Mouse (Mus musculus) erythroblast, embryonic 14.5 days (primary cell): Measurements from ENCODE around the gene Zfp119b. TPM values are rescaled to one million over a fixed set of nuclear protein-coding genes. Genes with fewer than 3 reads are reported as not detected.

Source experiments
- H3K27me3 ChIP-seq: 2 replicates; pipeline ENCODE4 v1.6.1; 2012; ENCODE audit warnings: inconsistent platforms; ENCODE audit not compliant: control insufficient read depth
- H3K36me3 ChIP-seq: 2 replicates; pipeline ENCODE4 v1.6.1; 2012; ENCODE audit warnings: mild to moderate bottlenecking, inconsistent platforms; ENCODE audit not compliant: control insufficient read depth
- H3K4me1 ChIP-seq: 2 replicates; pipeline ENCODE4 v1.6.1; 2012; ENCODE audit warnings: inconsistent platforms; ENCODE audit not compliant: control insufficient read depth
- H3K4me3 ChIP-seq: replicated peaks from 2 replicates; pipeline ENCODE3; 2012; ENCODE audit warnings: moderate library complexity, mild to moderate bottlenecking, inconsistent platforms
- H3K9me3 ChIP-seq: 2 replicates; pipeline ENCODE4 v1.6.1; 2012; ENCODE audit warnings: low read length, inconsistent platforms, mixed read lengths; ENCODE audit not compliant: control insufficient read depth
- GATA1 ChIP-seq: IDR thresholded peaks from 2 replicates; pipeline ENCODE4 v1.6.1; 2012; ENCODE audit warnings: low read length, inconsistent platforms, mixed read lengths
- TAL1 ChIP-seq: IDR thresholded peaks from 3 replicates; pipeline ENCODE4 v1.6.1; 2012; ENCODE audit warnings: low read length, inconsistent platforms, mixed read lengths
- polyA plus RNA-seq: library from polyadenylated mRNA; stranded (reverse); fragments of >175 nt; gene quantifications from 2 replicates; pipeline ENCODE4 v1.2.3, GENCODE M21; 2012

Zfp119b gene
- polyA plus RNA-seq, 1 experiment = not detected

DNA sequence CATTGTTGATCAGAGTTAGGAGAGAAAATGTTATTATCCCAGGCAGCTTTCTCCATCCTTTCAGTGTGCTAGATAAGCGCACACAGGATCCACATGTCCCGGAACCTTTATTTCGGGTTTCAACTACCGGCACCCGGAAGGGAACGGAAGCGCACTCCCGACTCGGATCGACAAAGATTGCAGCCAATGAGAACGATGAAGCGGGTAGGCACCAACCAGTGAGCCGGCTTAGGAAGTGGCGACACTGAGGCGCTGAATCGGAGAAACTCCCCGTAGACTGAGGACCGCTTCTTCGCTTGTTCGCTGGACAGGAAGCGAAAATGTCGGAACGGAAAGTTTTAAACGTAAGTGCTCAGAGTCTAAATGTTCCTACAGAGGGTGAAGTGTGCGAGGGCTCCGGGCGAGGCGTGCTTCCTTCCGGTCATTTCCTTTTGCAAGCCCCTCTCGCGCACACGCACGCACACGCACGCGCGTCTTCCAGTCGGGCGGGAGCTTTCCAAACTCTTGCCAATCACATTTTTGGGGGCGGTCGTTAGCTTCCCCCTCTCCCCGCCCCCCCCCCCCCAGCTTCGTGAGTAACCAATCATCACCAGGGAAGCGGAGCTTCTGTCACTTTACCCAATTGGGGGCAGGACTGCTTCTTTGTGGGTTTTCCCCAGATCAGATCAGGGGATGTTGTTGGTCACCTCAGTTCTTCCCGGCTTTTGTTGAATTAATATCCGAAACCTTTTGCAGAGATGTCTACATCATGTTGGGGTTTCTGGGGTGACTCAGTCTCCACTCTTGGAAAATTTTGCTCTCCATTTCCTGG lies 9.8 kb upstream of the Zfp119b start, which contains the start of gene Yju2:
TSS of gene Yju2 (plus strand) at position 182 of the 811 bp plus-strand sequence.
- no peak for TF ChIP-seq TAL1
- no peak for TF ChIP-seq GATA1
- H3K27me3 ChIP-seq = peaks cover 13% of the 10 kb centered on the region

DNA sequence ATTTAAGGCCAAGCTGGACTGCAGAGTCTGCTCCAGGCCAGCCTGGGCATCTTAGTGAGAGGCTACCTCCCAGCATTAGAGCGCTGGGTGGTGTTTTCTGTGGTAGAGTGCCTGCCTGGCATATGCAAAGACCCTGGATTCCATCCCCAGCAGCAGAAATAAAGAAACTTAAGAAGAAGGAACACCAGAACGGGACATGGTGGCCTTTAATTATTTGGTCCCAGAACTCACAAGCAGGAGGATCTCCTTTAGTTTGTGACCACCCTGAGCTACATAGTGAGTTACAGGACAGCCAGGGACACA lies 9.2 kb upstream of the Zfp119b start:
- Histone ChIP-seq H3K9me3 (no peaks in the 10 kb centered on the region), H3K4me1 (peaks cover 46% of the 10 kb centered on the region), H3K4me3 (peak overlapping the region; percentile 66), H3K36me3 (peaks cover 32% of the 10 kb centered on the region), H3K27me3 (peaks cover 15% of the 10 kb centered on the region)
- no peak for TF ChIP-seq GATA1
- TF ChIP-seq TAL1 = no peak

More for the DNA sequence above, 9.8 kb upstream of the Zfp119b start, which contains the start of gene Yju2:
- peaks cover 46% of the 10 kb centered on the region for H3K4me1 ChIP-seq
- H3K36me3 ChIP-seq = peaks cover 38% of the 10 kb centered on the region
- H3K9me3 ChIP-seq = no peaks in the 10 kb centered on the region
- peak within 1 kb of the TSS; percentile 66 for H3K4me3 ChIP-seq

DNA sequence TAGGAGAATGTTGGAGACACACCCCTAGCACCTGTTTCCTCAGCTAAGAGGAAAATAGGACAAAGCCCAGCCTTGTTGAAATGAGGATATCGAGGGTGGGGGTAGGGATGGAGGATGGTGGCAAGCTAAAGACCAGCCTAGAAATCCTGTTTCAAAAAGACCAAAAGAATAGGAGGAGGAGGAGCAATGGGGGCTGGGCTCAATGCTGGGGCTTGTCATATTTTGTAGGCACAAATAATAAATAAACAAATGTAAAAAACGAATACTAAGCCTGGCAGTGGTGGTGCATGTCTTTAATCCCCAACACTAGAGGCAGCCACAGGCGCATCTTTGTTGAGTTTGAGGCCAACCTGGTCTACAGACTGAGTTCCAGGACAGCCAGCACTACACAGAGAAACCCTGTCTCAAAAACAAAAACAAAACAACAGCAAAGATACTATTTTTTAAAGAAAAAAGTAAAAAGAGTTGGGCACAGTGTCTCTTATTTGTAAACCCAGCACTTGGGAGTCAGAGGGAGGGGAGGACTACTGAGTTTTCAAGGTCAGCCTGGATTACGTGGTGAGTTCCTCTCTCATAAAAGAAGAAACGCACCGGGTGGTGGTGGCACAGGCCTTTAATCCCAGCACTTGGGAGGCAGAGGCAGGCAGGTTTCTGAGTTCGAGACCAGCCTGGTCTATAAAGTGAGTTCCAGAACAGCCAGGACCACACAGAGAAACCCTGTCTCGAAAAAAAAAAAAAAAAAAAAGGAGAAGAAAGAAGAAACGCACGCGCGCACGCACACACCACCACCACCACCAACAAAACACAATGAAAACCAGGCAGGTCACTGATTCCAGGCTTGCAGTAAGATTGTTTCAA lies 8.7 kb upstream of the Zfp119b start:
- TF ChIP-seq GATA1 (no peak), TAL1 (no peak)
- peaks cover 27% of the 10 kb centered on the region for H3K36me3 ChIP-seq
- H3K4me1 ChIP-seq = peaks cover 46% of the 10 kb centered on the region

DNA sequence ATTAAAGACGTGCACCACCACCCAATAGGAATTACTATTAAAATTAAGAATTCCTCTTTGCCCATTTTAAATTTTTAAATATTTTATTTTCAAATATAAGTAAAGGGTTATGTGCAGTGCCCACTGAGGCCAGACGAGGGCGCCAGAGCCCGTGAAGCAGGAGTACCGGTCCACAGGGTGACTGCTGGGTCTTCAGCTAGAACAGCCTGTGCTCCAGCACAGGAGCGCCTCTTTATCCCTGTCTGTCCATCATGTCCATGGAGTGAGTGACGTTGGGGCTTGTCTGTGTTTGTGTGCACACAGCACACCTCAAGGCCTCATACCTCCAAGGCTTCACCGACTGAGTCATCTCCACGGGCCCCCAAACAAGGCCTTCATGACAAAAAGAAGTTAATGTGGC lies 7.9 kb upstream of the Zfp119b start:
- Histone ChIP-seq H3K36me3 (peaks cover 22% of the 10 kb centered on the region), H3K9me3 (no peaks in the 10 kb centered on the region), H3K4me1 (peaks cover 46% of the 10 kb centered on the region), H3K4me3 (no peak overlapping the region), H3K27me3 (peaks cover 21% of the 10 kb centered on the region)
- TF ChIP-seq TAL1 (no peak), GATA1 (no peak)

More for the DNA sequence above, 8.7 kb upstream of the Zfp119b start:
- Histone ChIP-seq H3K4me3 (peak overlapping the region; percentile 66), H3K27me3 (peaks cover 15% of the 10 kb centered on the region), H3K9me3 (no peaks in the 10 kb centered on the region)

DNA sequence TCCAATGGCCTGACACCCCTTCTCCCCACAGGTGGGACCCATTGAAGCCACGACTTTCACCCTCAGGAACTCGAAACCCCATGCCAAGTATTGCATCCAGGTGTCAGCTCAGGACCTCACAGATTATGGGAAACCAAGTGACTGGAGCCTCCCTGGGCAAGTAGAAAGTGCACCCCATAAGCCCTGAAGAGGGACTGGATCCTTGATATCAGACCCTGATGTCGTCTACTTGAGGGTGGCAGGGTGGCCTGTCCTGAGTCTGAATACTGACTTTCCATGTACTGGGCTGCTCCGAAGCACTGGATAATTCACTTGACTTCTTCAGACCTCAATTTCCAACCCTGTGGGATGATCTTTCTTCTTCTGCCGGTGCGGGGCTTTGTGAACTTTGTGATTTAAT lies 7.3 kb upstream of the Zfp119b start:
- Histone ChIP-seq H3K36me3 (peaks cover 16% of the 10 kb centered on the region), H3K4me3 (peak overlapping the region; percentile 68), H3K9me3 (no peaks in the 10 kb centered on the region), H3K4me1 (peaks cover 46% of the 10 kb centered on the region), H3K27me3 (peaks cover 21% of the 10 kb centered on the region)
- TF ChIP-seq TAL1 (no peak), GATA1 (no peak)

DNA sequence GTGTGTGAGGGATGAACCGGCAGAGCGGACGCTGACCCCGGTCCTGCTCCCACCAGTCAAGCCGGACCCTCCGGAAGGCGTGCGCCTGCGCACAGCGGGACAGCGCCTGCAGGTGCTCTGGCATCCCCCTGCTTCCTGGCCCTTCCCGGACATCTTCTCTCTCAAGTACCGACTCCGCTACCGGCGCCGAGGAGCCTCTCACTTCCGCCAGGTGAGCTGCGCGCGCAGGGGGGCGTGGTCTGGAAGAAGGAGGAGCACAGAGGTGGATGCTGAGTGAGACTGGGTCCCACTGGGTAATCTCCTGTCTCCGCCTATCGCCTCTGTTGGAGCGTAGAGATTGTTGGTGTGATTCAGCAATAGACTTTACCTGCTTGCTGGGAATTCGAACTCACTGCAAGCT lies 6.8 kb upstream of the Zfp119b start:
- peaks cover 21% of the 10 kb centered on the region for H3K27me3 ChIP-seq
- H3K4me1 ChIP-seq = peaks cover 46% of the 10 kb centered on the region
- H3K4me3 ChIP-seq = peak overlapping the region; percentile 68
- no peak for TF ChIP-seq TAL1
- no peak for TF ChIP-seq GATA1
- no peaks in the 10 kb centered on the region for H3K9me3 ChIP-seq
- peaks cover 12% of the 10 kb centered on the region for H3K36me3 ChIP-seq

DNA sequence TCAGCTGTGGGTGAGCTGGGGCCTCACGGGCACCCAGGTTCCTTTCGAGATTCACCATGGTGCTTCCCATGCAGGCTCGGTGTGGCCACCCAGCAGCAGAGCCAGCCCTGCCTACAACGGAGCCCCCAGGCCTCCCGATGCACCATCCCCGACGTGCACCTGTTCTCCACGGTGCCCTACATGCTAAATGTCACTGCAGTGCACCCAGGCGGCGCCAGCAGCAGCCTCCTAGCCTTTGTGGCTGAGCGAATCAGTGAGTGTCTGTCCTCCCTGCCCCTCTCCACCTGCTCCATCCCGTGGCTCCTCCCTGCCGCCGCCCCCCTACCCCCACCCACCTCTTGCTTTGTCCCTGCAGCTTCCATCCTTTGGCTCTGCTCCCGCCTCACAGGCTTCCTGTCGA lies 4.9 kb upstream of the Zfp119b start:
- peaks cover 30% of the 10 kb centered on the region for H3K4me1 ChIP-seq
- H3K9me3 ChIP-seq = no peaks in the 10 kb centered on the region
- H3K4me3 ChIP-seq = no peak overlapping the region
- no peak for TF ChIP-seq GATA1
- TF ChIP-seq TAL1 = no peak
- peaks cover 26% of the 10 kb centered on the region for H3K27me3 ChIP-seq
- no peaks in the 10 kb centered on the region for H3K36me3 ChIP-seq

DNA sequence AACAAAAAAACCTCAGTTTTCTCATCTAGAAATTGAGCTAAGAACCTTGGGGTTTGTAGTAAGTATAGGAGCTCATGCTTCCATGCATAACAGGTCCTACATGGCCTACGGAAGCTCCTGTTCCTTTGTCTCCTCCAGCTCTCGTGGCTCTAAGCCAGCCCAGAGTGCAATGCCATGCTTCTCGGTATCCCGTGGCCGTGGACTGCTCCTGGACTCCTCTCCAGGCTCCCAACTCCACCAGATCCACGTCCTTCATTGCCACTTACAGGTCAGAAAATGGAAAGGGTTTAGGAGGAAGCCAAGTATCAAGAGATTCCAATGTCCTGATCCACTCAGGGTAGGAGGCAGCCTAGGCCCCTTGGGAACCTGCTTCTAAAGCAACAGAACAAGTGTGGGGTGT lies 4.5 kb upstream of the Zfp119b start:
- peaks cover 26% of the 10 kb centered on the region for H3K27me3 ChIP-seq
- no peak overlapping the region for H3K4me3 ChIP-seq
- no peaks in the 10 kb centered on the region for H3K36me3 ChIP-seq
- H3K4me1 ChIP-seq = peaks cover 27% of the 10 kb centered on the region
- TF ChIP-seq GATA1 (no peak), TAL1 (no peak)
- no peaks in the 10 kb centered on the region for H3K9me3 ChIP-seq

DNA sequence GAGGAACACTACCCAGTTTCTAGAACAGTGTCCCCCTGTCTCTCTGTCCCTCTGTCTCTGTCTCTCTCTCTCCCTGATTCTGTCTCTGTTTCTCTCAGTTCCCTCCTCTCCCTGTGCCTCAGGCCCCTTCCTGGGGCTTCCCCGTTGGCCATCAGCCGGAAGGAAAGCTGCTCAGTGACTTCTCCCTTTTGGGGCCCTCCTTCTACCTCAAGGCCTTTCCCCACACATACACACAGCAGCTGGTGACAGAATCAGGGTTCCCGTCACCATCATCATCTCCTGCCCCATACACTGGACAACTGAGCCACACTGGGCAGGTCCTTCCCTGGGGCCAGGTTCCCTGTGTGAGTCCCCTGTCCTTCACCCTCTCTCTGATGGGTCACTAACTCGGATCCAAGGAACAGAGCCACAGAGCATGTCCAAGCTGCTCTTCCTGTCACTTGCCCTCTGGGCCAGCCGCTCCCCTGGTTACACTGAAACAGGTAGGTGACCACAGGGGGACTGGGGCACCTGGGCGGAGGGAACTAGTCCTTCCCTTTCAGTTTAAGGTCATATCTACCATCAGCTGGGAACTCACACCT lies 3.2 kb upstream of the Zfp119b start, which contains the start of gene Ebi3:
TSS of gene Ebi3 (plus strand) at position 194 of the 581 bp plus-strand sequence.
- Histone ChIP-seq H3K36me3 (no peaks in the 10 kb centered on the region), H3K4me3 (no peak within 1 kb of the TSS), H3K27me3 (peaks cover 29% of the 10 kb centered on the region), H3K4me1 (peaks cover 18% of the 10 kb centered on the region), H3K9me3 (no peaks in the 10 kb centered on the region)
- no peak for TF ChIP-seq GATA1
